Mouse (Mus musculus) T-helper 2 cell (primary cell): ENCODE results near the gene Itk.

Source experiments
- in situ Hi-C: fragments of 300-600 bp; cut with MboI, MseI; formaldehyde crosslinking; loops from one replicate; pipeline ENCODE4 v1.15.1; 2025; ENCODE audit warnings: high pct_unique_total_duplicates

Gene Itk

GRCm38 (mm10) chr11:46362061-46363022 lies 27.0 kb downstream of the Itk start:
- in situ Hi-C loops: no loop called here

GRCm38 (mm10) chr11:46360991-46361665 lies 28.2 kb downstream of the Itk start:
- in situ Hi-C loops: no loop called here

- in situ Hi-C loops: no loop called here
These were observed 30.9 kb downstream of the Itk start for GRCm38 (mm10) chr11:46358369-46358768.

GRCm38 (mm10) chr11:46349681-46350410 lies 39.5 kb downstream of the Itk start:
- in situ Hi-C loops: no loop called here

GRCm38 (mm10) chr11:46348416-46348815 lies 40.9 kb downstream of the Itk start:
- in situ Hi-C loops: no loop called here

GRCm38 (mm10) chr11:46347756-46348155 lies 41.6 kb downstream of the Itk start:
- in situ Hi-C loops: no loop called here

GRCm38 (mm10) chr11:46343886-46344546 lies 45.3 kb downstream of the Itk start:
- in situ Hi-C loops: no loop called here

GRCm38 (mm10) chr11:46341960-46342359 lies 47.4 kb downstream of the Itk start:
- in situ Hi-C loops: no loop called here

GRCm38 (mm10) chr11:46336020-46336419 lies 53.3 kb downstream of the Itk start:
- in situ Hi-C loops: no loop called here

GRCm38 (mm10) chr11:46332217-46332616 lies 57.1 kb downstream of the Itk start:
- in situ Hi-C loops: no loop called here

- in situ Hi-C loops: no loop called here
These were observed 62.9 kb downstream of the Itk start for GRCm38 (mm10) chr11:46326271-46327015.

- in situ Hi-C loops: no loop called here
These were observed 67.8 kb downstream of the Itk start for GRCm38 (mm10) chr11:46321559-46321958.

GRCm38 (mm10) chr11:46314534-46314933 lies 74.8 kb downstream of the Itk start:
- in situ Hi-C loops: no loop called here

GRCm38 (mm10) chr11:46313851-46314250 lies 75.5 kb downstream of the Itk start:
- in situ Hi-C loops: no loop called here

GRCm38 (mm10) chr11:46312523-46313035 lies 76.7 kb downstream of the Itk start, which contains the start of gene Cyfip2:
Gene Cyfip2, minus strand, starts transcription at chr11:46312859.
- in situ Hi-C loops: no loop called here

- in situ Hi-C loops: no loop called here
These were observed 77.4 kb downstream of the Itk start for GRCm38 (mm10) chr11:46311703-46312522.

GRCm38 (mm10) chr11:46311181-46311702 lies 78.1 kb downstream of the Itk start:
- in situ Hi-C loops: no loop called here

GRCm38 (mm10) chr11:46310647-46311063 lies 78.7 kb downstream of the Itk start:
- in situ Hi-C loops: no loop called here
